Mouse (Mus musculus): ENCODE measurements around the gene Olfr170.

DNA sequence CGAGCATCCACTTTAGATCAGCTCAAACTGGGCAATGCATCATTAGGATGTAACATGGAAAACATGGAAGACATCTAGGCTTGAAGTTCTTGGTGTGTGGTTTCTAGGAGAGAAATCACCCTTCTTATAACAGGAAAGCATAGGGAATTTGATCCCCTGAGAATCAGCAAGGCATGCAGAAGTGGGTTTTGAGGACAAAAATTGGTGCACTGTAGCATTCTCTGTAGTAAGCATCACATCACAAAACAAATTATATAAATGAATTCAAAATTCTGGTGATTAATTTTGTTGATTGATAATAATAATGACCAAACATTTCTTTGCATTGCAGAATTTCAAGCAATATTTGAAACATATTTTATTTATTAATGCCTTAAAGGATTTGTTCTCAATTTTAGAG, 18.1 kb upstream of the Olfr170 start, which contains the start of gene Olfr171:
- TF ChIP-seq CTCF (IDR thresholded peaks at IDR 0.05; ENCODE audit: extremely low read depth, insufficient read depth, low read length), result no peak
- no peak for TF ChIP-seq POLR2A (IDR thresholded peaks at IDR 0.05; ENCODE audit: extremely low read depth, insufficient read depth, low read length)

Measured in cortical plate, adult 2 months (tissue).